Mouse (Mus musculus) ES-Bruce4 (cell line): Measurements from ENCODE around the gene Ttc6.

Experiments used
- CTCF ChIP-seq: IDR thresholded peaks from one replicate; pipeline ENCODE4 v1.8.1; 2011; ENCODE audit warnings: low read depth, low read length
- EP300 ChIP-seq: IDR thresholded peaks from 2 replicates; pipeline ENCODE4 v1.6.1; 2011; ENCODE audit warnings: low read depth, low read length; ENCODE audit not compliant: insufficient read depth
- POLR2A ChIP-seq: IDR thresholded peaks from one replicate; pipeline ENCODE4 v1.8.1; 2011; ENCODE audit warnings: low read length; ENCODE audit not compliant: insufficient read depth

DNA sequence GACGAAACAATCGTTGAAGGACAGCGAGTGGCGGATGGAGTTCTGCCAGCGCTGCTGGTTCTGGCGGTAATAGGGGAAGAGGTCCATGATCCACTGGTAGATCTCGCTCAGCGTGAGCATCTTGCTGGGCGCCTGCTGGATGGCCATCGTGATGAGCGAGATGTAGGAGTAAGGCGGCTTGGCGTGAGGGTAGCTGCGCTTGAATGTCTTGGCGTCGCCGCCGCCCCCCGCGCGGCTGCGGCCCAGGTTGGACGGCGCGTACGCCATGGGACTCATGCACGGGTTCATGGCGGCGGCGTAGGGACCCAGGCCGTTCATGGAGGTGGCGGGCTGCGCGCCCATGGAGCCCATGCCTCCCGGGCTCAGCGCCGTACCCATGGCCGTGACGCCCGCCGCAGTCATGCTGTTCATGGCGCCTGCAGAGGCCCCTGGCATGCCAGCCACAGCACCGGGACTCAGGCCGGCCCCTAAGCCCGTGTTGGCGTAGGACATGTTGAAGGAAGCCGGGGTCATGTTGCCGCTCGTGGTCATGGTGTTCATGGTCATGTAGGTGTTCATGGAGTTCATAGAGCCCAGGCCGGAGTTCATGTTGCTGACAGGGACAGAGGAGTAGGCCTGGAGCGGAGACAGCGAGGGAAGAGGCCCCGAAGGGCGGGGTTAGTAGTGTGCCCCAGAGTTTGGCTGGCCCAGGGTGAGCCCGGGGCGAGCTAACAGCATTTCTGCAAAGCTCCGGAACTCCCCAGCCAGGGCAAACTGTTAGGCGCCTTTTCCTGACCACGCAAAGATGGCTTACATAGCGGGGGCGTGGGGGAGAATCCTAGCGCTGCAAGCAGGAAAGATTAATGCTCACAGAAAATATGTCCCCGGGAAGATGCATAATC is 20.9 kb upstream of the Ttc6 start:
- TF ChIP-seq CTCF (no peak), EP300 (no peak), POLR2A (no peak)
